In the genomic region with DNA sequence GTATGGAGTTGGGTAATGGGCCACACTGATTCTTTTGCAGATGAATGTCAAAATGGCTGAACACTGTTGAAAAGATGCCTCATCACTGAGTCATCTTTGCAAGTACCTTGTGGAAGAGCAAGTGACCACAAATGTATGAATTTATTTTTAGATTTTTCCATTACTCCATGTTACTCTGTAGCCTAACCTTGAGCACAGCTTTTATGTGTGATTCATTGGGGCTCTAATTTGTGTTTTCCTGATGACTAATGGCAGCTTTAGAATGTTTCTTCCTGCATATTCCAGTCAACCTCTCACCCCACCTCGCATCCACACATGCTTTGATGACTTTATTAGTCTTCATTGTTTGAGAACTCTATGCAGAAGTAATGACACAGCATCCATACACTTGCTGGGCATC, we compare ENCODE assay signal across 1 mouse cellular context.
A peak's percentile ranks its signal among the peaks of the same experiment; 100 is the strongest.
TF ChIP-seq lines count a peak whose summit lies in the region.

No protein-coding gene starts in this region.

TF ChIP-seq in CH12.LX, 34 proteins besides CTCF, POLR2A, EP300 and RAD21 (continued from another document):
- TF ChIP-seq SIN3A (IDR thresholded peaks at IDR 0.05; ENCODE audit: low read length): no peak
- TF ChIP-seq ELF1 (IDR thresholded peaks at IDR 0.05; ENCODE audit: low read depth, low read length): no peak
- no peak for TF ChIP-seq USF1 (IDR thresholded peaks at IDR 0.05; ENCODE audit: low read depth, low read length)
- peak; percentile 91 for TF ChIP-seq MEF2A (IDR thresholded peaks at IDR 0.05; ENCODE audit: borderline replicate concordance, low read depth, low read length)
- peak; percentile 55; the same call in 1 of the 2 replicates for TF ChIP-seq JUN (IDR thresholded peaks at IDR 0.05; ENCODE audit: insufficient read depth, low read depth, low read length)
- TF ChIP-seq CHD1 (IDR thresholded peaks at IDR 0.05; ENCODE audit: low read depth, low read length): no peak
- no peak for TF ChIP-seq PAX5 (IDR thresholded peaks at IDR 0.05; ENCODE audit: low read length)
- TF ChIP-seq MAZ (IDR thresholded peaks at IDR 0.05; ENCODE audit: low read depth, low read length): no peak
- no peak for TF ChIP-seq CHD2 (IDR thresholded peaks at IDR 0.05; ENCODE audit: low read length)
- TF ChIP-seq NELFE (IDR thresholded peaks at IDR 0.05; ENCODE audit: low read depth, low read length): no peak
- TF ChIP-seq MXI1 (IDR thresholded peaks at IDR 0.05; ENCODE audit: low read depth, low read length): no peak
- no peak for TF ChIP-seq ZMIZ1 (IDR thresholded peaks at IDR 0.05; ENCODE audit: low read depth, low read length)
- TF ChIP-seq KAT2A (IDR thresholded peaks at IDR 0.05; ENCODE audit: insufficient replicate concordance, low read length): no peak
- no peak for TF ChIP-seq E2F4 (IDR thresholded peaks at IDR 0.05; ENCODE audit: insufficient replicate concordance, low read depth, low read length)
- no peak for TF ChIP-seq UBTF (IDR thresholded peaks at IDR 0.05; ENCODE audit: low read depth, low read length)
- no peak for TF ChIP-seq IRF4 (IDR thresholded peaks at IDR 0.05; ENCODE audit: low read depth, low read length)
